Mouse (Mus musculus): ENCODE data around the gene Cplx3.

The Cplx3 gene

DNA sequence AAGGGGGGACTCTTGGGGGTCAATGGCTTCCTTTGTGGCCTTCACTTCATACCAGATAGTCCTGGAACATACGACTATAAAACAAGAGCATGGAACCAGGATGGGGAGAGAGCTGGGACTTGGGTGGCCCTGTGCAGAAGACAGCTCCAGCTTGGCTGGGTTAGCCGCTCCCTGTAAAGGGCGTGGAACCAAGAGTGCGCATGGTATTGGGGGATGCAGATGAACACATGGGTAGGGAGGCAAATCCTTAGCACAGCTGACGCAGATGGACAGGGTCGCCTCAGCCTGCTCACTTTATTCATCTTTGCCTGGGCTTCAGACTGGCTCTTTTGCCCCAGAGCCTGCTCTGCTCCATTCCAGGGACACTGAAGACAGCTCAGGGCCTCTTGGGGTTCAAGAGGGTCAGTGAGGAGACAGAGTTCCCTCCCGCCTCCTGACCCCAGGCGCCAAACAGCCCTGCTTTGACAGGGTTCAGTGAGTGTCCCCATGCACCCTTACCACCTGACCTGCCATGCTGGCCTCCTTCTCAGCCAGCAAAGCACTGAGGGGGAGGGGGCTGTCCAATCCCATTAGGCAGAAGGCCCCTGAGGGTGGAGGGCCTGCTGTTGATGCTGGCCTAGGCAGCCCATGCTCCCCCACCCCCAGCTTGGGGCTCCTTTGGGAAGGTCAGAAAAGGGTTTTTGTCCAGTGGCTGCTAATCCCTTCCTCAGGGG lies 7.1 kb downstream of the Cplx3 start:
- no peak for DNase-seq

DNA sequence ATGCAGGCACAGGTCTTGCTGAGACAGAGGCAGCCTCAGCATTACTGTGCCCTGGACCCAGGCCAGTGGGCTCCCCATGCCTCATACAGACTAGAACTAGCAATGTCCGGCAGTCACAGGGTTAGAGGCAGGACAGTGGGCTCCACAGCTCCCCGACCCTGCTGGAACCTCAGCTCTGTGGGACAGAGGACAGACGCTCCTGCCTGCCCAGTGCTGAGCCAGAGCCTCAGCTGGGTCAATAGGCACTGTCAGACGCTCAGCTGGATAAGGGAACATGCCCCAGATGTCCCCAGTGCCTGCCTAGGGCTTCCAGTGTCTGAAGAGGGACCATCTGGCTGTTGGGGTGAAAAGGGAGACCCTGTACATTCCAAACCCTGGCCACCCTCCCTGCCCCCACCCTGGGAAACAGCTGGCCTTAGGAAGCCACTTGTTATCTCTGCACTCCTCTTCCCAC lies 8.1 kb downstream of the Cplx3 start:
- DNase-seq, result no peak

DNA sequence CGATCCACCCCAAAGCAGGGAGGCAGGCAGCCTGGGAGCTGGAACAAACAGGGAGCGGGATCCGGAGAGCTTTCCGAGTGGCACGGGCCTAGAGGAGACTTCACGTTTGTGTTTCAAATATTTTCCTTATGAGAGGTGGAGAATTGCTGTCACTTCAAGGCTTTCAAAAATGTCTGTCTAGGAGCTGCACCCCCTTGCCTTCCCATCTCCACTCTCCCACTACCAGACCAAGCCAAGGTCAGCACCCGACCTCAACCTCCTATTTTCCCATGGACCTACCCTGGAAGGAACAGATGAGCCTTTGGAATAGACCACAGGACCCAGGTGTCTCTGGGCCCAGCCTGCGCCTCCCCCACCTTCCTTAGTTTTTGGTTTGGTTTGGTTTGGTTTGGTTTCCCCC lies 8.8 kb downstream of the Cplx3 start:
- DNase-seq, result no peak

DNA sequence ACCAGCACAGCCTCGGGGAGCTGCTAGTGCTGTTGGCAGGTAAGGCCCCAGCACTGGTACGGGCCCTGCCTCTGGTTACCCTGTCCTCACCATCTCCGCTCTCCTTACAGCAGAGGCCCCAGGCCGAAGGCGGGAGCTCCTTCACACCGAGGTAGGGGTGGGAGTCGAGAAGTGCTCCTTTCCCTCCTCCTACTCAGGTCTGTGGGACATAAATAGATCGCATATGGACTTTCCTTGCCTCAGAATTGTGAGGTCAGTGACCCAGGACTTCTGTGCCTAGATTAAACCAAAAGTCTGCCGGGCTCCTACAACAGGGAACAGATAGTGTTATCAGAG lies 11.9 kb downstream of the Cplx3 start:
- DNase-seq, result no peak

DNA sequence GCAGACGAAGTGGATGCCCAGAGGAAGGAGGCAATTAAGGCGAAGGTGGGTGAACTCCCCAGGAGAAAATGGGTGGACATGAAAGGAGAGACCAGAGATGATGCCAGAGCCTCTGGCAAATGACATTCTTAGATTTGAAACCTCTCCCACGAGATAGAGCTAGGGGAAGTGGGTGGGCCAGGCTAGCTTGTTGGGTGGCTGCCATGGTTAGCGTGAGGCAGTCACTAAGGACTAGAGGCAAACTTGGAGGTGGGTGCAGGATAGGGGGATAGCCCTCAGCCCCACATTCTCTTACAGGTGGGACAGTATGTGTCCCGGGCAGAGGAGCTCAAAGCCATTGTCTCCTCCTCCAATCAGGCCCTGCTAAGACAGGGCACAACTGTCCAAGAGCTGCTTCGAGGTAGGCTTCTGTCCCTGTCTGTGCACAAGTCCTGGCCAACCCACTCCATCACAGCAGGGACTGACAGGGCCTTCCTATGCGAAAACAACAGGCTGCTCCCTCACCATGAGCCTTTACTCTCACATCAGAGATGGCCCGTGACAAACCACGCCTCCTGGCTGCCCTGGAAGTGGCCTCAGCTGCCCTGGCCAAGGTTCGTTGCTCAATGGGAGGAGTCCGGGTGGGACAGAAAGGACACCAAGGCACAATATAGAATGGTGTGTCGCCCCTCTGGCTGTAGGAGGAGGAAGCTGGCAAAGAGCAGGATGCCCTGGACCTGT lies 12.5 kb downstream of the Cplx3 start:
- DNase-seq, result no peak

DNA sequence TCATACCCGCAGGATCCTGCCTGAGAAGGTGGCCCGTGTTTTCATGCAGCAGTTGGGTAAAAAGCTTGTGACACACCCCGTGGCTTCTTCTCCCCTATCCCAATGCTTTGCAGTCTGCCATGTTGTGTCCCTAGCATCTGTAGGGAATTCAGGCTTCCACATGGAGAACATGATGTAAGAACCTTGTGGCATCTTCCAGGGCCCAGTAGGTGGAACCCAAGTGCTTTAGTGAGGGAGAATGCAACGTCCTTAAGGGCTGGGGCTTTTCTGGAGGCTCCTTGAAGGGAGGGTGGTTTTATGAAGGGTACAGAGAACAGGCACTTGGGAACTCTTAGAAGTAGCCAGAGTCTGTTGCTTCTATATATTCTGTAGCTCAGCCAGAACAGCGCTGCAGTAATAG lies 15.4 kb downstream of the Cplx3 start:
- DNase-seq, result no peak

DNA sequence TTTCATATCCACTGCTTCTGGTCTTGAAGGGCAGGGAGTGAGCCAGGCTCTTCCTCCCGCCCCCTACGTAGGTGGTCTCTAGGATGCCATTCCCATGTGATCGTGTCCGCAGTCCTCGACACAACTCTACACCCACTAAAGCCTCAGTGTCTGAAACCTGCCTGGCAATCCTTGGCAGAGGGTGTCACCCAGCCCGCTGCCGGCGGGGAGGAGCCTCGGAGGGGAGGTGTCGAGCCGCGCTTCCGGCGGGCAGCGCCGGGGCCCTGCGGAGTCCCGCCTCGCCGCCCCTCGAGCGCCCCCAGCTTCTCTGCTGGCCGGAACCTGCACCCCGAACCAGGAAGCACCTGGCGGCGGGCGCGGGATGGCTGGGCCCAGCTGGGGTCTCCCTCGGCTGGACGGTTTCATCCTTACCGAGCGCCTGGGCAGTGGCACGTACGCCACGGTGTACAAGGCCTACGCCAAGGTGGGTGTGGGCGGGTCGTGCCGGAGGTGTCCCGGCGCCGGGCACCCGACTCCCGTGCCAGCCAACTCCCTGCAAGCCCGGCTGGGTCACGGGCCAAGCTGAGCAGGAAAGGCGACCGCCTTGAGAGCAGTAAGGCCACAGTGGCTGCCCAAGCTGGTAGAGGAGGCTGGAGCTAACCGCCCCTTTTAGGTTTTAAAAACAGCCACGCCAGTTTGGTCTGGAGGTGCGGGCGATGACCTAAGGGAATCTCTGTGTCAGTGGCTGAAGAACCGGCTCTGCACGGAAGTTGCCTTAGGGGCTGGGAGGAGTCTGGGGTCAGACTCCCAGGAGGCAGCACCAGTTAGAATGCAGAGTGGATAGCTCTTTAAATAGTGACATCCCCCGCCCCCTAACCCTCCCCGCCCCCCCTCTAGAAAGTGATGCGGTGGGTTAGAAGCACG lies 16.6 kb downstream of the Cplx3 start, which contains the start of gene Ulk3:
TSS of gene Ulk3 (plus strand) at position 229 of the 903 bp plus-strand sequence.
- peak; percentile 71 to 75 for DNase-seq

DNA sequence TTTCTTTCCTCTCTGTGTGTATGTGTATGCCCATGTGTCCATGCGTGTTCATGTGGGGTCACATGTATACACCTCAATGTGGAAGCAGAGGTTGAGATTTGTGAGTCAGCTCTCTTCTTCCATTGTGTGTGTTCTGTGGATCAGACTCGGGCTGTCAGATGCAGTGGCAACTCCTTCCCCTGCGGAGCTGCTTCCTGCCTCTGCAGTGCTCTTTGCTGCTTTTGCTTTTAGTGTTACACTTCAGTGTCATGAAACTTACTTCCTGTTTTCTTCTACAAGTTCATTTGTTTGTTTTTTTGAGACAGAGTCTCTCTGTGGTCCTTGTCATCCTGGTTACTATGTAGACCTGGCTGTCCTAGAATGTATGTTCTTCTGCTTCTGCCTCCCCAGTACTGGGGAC lies 21.1 kb downstream of the Cplx3 start:
- no peak for DNase-seq

DNA sequence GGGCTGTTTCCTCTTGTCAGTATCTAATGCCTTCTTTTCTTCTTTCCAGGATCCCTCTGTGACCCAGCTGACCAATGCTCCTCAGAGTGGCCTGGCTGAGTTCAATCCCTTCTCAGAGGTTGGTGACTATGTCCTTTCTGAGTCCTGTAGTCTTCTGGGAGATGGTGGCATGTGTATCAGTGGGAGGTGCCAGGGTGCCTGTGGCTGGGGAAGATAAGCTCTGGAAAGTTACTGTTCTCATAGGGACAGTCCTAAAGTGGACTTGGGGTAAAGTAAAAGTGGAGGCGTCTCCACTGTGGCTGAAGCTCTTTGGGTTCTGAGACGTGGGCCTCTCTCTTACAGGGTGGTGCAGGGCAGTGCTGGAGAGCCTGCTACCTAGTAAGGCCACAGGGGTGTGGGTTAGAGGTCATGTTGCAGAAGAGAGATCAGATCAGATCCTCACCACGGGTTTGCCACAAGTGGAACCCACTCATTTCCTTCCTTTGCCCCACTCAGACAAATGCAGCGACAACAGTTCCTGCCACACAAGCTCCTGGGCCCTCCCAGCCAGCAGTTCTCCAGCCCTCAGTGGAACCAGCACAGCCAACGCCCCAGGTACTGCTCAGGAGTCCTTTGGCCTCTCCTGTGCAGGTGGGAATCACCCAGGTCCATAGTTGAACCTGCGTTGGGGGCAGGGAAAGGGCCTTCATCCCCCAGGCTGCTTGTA lies 28.8 kb downstream of the Cplx3 start:
- DNase-seq, result no peak

DNA sequence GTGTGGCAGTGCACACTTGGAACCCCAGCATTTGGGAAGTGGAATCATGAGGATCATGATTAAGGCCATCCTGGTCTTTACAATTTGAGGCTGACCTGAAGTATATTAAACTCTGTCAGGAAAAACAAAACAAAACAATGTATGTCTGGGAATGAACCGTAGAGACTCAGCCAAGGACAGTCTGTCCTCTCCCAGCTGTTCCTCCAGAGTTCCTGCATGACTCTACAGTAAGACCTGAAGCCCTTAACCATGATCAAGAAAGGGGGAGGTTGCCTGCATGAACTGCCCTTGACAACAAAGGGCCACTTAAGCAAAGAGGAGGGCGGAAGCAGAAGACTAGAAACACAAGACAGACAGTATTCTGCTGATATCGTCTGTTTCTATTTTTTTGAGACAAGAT lies 30.5 kb downstream of the Cplx3 start:
- no peak for DNase-seq

DNA sequence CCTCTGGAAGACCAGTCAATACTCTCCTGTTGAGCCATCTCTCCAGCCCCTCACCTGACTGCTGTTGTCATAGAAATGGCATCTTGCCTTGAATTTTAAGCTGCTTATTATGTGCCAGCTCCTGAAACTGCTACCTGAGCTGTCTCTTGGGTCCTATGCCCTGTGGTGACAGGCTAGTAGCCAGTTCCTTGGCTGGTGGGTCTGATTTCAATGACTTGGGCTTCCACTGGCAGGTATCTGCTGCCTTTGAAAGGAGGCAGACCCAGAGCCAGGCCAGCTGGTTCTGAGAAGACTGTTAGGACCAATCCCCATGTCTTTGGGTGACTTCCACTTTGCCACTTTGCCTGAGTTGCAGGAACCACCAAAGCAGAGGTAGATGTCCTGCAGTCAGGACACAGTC lies 31.7 kb downstream of the Cplx3 start:
- DNase-seq, result no peak

DNA sequence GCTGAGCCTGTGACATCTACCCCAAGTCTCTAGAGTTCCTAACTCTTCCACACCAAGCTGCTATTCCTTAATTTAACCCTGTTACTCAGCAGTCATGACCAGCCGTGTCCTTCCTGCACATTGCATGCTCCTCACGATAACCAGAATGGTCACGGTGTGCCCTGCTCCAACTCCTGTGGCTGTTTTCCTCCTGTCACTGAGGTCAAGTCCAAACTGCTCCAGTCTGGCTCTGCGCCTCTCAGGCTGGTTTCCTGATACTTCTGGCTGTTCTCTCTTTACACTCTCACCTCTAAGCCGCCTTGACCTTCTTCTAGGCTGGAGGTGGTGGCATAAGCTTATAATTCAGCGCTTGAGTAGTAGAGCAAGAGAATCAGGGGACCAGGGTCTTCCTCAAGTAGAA lies 37.6 kb downstream of the Cplx3 start:
- DNase-seq, result no peak

DNA sequence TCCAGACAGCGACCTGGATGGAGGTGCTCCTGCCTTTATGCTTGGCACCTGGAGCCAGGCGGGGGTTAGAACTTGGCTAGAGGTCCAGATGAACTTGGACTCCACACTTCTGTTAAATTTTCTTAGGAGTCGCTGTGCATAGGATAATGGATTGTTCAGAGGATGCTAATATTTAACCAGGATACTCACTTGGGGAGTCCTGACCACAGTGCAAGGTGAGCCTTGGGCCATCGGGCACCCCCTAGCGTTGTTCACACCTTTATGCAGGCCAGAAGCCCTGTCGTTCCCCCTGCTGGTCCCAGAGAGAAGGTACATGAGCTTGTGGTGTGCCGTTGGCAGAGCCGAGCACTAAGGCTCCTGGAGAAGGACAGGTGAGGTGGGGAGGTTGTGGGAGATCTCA lies 39.2 kb downstream of the Cplx3 start:
- no peak for DNase-seq

DNA sequence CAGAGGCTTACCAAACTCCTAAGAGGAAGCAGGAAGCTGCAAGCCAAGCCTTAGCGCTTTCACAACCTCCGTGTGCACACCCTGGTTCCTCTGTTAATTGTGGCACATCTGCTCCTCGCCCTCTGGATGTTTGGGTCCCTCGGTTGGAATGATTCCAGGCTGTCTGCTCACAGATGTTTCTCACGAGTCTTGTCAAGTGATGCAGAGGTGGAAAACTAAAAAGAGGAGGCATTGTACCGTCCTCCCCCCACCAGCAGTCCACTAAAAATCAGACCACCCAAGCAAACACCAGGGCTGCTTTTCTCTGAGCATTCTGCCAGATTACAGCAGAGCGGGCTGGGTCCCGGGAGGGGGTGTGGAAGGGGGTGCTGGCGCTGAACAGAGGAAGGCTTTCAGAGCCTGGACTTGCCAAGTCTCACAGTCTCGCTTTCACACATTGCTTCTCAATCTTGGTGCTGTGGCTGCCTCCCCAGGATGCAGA lies 40.3 kb downstream of the Cplx3 start:
- no peak for DNase-seq

DNA sequence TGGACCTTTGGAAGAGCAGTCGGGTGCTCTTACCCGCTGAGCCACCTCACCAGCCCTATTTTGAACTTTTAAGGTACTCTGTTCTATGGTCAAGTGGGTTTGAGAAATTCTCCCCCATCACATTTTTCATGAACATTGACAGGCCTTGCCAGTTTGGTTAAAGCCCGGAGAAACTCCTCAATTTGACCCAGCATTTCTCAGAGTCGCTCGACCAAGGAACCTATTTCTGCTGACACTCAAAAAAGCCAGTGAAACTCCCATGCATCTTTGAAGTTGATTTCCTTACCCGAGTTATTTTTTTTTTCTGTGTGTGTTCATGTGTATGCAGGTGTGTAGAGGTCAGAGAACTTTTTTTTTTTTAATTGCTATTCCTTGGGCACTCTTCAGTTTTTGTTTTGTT lies 41.5 kb downstream of the Cplx3 start:
- no peak for DNase-seq

DNA sequence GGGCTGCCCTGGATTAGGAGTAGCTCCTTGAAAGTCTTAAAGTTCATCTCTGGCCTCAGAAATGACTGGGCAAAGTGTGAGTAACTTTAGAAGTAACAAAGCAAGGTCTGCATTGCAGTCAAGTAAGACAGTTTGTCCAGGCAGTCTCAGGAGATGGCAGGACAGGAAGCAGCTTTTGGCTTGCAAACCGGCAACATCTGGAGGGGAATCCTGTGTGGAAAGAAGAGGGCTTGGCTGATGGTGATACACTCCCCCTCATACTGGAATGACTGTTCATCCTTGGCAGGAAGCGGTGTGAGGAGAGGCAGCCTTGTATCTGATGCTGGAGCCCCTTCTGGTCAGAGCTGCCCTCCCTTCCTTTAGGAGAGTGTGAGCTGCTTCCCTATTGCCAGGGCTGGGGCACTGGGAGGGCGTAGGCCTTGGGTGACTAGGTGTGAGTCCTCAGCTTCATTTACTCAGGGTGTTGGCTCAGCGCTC lies 43.1 kb downstream of the Cplx3 start:
- DNase-seq, result no peak

DNA sequence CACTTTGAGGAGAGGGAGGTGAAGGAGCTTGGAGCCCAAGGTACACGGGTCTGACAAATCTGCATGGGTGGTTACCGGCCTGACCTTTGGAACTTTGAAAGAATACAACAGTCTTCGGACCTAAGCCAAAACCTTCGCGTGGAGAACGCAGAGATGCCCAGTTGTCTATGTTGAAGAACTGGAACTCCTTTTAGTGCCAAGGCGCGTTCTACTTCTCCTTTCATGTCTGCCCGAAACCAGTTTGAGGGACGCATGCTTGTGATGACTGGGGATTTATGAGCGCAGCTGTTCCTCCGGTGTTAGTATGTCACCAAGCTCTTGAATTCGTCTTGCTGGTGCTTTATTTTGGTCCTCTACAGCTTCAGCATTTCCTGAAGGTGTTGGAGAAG lies 44.4 kb downstream of the Cplx3 start:
- DNase-seq, result no peak

DNA sequence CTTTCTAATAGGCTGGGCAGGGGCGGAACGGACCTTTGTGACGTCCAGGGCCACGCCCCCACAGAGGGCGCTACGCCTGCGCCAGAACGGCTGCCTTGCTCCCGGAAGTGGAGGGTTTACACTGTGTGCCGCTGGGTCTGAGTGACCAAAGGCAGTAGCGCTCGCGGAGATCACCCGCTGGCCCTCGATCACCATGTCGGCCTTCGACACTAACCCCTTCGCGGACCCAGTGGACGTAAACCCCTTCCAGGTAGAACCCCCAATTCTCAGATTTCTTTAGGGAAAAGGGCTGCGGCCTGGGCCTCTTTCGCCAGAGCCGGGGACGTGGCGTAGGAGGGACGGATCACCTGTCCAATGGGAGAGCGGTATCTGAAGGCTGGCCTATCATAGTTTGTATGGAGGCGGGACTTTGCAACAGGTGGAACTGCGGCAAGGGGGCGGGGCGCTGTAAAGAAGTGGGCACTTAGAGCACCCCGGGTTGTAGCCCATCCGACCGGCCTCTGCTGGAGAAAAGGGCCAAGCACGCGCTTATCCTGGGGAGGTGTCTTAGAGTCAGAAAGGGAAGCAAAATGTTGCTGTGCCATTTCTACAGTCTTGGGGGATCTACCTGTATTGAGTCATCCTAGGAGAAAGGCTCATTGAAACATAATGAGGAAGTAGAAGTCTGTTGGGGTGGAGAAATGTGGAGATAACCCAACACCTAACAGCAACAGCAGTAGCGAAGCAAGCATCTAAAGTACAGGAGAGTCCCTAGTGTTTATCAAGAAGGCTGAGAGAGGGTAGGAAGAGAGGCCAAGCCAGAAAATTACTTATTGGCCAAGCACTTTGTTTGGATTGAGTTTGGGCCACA lies 45.0 kb downstream of the Cplx3 start, which contains the start of gene Scamp2:
TSS of gene Scamp2 (plus strand) at position 83 of the 850 bp plus-strand sequence.
- DNase-seq, result peak; percentile 94 to 95

DNA sequence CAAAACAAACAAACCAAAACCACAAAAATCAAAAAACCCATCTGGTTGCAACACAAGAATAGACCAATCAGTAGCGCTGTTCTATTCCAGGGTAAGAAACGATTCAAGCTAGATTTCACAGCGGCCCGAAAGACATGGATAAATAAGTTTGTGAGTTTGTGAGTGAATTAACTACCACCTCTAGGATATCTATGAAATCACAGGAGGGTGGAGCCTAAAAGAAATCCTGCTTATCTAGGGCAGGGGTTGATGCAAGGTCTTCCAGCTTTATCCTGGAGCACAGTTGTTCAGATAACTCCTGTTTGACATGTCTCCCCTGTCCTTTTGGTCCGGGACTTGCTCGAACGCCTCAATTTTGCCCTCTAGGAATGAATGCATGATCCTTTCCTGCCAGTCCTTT lies 45.8 kb downstream of the Cplx3 start:
- no peak for DNase-seq

DNA sequence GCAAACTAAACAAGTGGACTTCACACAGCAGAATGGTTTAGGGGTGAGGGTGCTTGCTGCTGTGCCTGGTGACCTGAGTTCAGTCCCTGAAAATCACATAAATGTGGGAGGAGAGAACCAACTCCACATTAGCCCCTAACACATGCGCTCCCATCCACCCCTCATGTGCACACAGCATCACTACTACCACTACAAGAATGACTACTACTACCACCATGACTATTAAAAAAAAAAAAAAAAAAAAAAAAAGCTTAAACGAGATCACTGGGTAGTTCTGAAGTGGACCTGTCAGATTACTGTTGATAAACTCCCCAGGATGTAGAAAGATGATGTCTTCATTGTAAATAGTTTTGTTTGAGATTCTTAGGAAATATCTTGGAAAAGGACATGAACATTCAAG lies 46.5 kb downstream of the Cplx3 start:
- DNase-seq, result no peak

DNA sequence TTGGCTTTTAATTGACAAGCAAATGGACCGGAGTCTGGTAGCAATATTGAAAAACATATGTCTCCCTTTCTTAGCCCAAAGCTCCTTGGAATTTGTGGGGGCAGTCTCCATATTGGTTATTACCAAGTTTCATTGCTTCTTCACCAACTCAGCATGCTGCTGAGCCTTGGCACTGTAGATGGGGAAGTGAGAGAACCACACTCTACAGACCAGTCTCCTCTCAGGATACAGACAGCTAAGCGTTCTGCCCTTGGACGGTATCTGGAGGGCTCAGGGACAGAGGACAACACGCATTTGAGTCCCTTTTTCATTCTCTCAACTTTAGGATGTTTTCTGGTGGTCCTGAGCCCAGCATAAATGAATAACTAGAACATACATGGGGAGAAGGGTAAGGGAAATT lies 47.5 kb downstream of the Cplx3 start:
- DNase-seq, result no peak

DNA sequence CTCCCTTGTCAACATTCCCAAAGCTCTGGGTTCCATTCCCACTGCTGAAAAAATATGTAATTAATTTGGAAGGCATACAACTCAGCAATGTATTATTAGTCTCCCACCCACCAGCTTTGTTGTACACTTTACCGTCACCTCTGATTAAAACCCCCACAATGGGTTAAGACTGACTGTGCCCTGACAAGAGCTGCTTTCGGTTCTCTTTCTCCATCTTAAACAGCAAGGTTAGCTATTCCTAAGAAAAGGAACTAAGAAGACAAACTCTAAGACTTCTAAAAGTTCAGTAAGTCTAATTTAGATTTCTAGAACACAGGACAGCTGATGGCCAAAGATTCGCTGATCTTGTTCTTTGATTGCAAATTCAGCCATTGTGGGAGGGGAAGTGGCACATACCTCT lies 48.9 kb downstream of the Cplx3 start:
- DNase-seq, result no peak

Data from cerebellum, postnatal 36 days (tissue).